Mouse (Mus musculus): ENCODE measurements around the gene Tmem183a. TPM values are rescaled to one million over a fixed set of nuclear protein-coding genes. Genes with fewer than 3 reads are reported as not detected.

The Tmem183a gene
- 62.9 and 69.7 TPM in 2 replicates for polyA plus RNA-seq (2016; fragmentation: Nextera tagmentation; extraction: Ambion mirVana)

DNA sequence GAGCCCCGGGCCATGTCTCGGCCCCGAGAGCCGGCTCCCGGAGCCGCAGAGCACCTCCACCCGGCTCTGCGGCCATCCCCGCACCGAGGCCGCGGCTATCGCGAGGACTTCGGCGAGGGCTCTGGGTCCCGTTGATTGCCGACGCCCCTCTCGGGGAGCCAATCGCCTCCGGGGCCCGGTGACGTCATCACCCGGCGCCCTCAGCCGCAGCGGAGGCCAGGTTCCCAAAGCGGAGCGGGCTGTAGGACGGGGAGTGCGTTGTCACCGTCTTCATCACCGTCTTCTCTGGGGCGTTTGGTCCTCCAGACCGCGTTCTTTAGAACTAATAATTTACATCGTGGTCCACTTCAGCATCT lies at the start of gene Tmem183a:
Tmem183a (minus strand) TSS at position 123 of the 356 bp plus-strand sequence.
- Histone ChIP-seq H3K4me2 (peak within 1 kb of the TSS; percentile 87), H3K9me3 (replicated peaks) (no peaks in the 10 kb centered on the region), H3K4me1 (peaks cover 37% of the 10 kb centered on the region), H3K27ac (peak within 1 kb of the TSS; percentile 92), H3K27me3 (replicated peaks) (no peaks in the 10 kb centered on the region), H3K36me3 (peaks cover 34% of the 10 kb centered on the region), H3K9ac (peak within 1 kb of the TSS; percentile 91), H3K4me3 (peak within 1 kb of the TSS; percentile 90)
- ATAC-seq, result peak; percentile 97
- WGBS (ENCODE audit: insufficient replicate concordance), result 2% methylated on average over 38 of the region's 38 CpGs

DNA sequence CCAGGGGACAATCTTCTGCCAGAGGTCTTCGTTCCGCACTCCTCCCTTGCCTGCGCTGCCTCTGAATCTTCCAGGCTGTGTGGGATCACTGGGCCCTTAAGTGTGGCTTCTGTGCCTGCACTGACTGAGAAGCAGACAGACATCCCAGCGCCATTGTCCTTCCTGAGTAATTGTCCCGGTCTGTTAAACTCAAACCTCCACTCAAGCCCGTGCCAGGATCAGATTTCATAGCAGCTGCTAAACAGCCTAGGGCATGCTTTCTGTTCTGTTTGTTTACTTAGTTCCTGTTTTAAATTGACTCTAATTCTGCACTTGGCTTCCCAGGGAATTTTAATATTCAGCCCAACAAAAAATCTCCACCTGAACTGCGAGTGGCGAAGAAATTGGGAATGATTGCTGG lies 46.3 kb upstream of the Tmem183a start:
- no peak overlapping the region for H3K4me2 ChIP-seq
- ATAC-seq, result no peak

DNA sequence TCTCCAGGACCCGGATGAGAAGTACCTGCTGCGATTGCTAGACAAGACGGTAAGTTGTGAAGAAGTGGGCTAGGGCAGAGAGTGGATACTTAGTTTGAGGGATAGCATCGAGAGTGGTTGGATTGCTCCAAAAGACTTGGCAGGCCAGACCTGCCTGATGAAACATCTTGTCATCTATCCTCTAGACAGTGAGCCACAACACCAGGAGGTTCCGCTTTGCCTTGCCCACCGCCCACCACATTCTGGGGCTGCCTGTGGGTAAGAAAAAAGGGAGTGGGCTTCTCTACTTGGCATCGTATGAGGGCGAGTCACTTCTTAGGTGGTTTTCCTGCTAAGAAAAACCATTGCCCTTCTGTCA lies 44.6 kb upstream of the Tmem183a start:
- ATAC-seq, result peak; percentile 25
- H3K27ac ChIP-seq, result peak overlapping the region; percentile 85
- WGBS (ENCODE audit: insufficient replicate concordance), result 23% methylated on average over 8 of the region's 8 CpGs
- peaks cover 12% of the 10 kb centered on the region for H3K4me1 ChIP-seq
- H3K9me3 ChIP-seq (replicated peaks), result no peaks in the 10 kb centered on the region
- peaks cover 42% of the 10 kb centered on the region for H3K36me3 ChIP-seq
- peak overlapping the region; percentile 81 for H3K4me3 ChIP-seq
- H3K4me2 ChIP-seq, result peak overlapping the region; percentile 83
- no peaks in the 10 kb centered on the region for H3K27me3 ChIP-seq (replicated peaks)
- peak overlapping the region; percentile 81 for H3K9ac ChIP-seq

More for the DNA sequence above, 46.3 kb upstream of the Tmem183a start:
- peaks cover 12% of the 10 kb centered on the region for H3K4me1 ChIP-seq
- H3K27me3 ChIP-seq (replicated peaks), result no peaks in the 10 kb centered on the region
- WGBS (ENCODE audit: insufficient replicate concordance), result 88% methylated on average over 8 of the region's 8 CpGs
- H3K9me3 ChIP-seq (replicated peaks), result no peaks in the 10 kb centered on the region
- H3K27ac ChIP-seq, result no peak overlapping the region
- no peak overlapping the region for H3K4me3 ChIP-seq
- H3K36me3 ChIP-seq, result peaks cover 51% of the 10 kb centered on the region
- no peak overlapping the region for H3K9ac ChIP-seq

DNA sequence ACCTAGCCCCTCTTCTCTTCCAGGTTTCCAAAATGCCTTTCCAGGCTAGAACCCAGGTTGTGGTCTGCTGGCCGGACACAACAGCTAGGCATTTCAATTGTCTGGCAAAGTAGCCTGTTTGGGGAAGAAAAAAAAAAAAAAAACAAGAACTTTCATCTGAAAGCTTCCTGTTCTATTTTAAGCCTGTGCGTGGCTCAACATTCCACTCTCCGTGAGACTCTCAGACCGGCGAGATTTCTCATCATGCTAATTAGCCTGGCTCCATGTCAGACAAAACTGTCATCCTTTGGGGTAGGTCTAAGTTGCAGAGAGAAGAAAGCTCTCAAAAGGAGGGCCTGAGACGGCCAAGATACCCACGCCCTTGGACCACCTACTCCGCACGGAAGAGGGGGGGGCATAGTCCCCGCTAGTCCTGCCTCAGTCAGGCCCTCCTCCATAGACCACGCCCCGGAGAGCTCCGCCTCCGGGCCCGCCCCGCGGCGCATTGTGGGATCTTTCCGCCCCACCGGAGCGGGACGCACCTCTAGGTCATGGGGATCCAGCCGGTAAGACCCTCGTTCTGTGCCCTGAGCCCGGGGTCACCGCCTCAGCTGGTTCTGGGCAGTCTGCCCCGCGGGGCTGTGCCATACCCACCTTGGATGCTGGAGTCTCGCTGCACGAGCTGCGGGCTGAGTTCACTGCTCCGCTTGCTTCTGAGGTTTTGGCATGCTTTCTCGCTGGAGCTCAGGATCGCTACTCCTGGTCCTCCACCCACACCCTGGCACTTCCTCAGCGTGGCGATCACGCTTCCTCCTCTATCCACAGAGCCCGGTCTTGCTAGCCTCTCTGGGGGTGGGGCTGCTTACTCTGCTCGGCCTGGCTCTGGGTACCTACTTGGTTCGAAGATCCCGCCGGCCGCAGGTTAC lies 44.0 kb upstream of the Tmem183a start, which contains the start of gene Cyb5r1:
Cyb5r1 (plus strand) TSS at position 51 of the 905 bp plus-strand sequence.
- Histone ChIP-seq H3K9ac (peak within 1 kb of the TSS; percentile 81), H3K4me3 (peak within 1 kb of the TSS; percentile 81), H3K27me3 (replicated peaks) (no peaks in the 10 kb centered on the region), H3K4me1 (peaks cover 12% of the 10 kb centered on the region), H3K9me3 (replicated peaks) (no peaks in the 10 kb centered on the region), H3K27ac (peak within 1 kb of the TSS; percentile 85), H3K36me3 (peaks cover 35% of the 10 kb centered on the region), H3K4me2 (peak within 1 kb of the TSS; percentile 83)
- WGBS (ENCODE audit: insufficient replicate concordance), result 3% methylated on average over 43 of the region's 43 CpGs
- ATAC-seq, result peak; percentile 97

DNA sequence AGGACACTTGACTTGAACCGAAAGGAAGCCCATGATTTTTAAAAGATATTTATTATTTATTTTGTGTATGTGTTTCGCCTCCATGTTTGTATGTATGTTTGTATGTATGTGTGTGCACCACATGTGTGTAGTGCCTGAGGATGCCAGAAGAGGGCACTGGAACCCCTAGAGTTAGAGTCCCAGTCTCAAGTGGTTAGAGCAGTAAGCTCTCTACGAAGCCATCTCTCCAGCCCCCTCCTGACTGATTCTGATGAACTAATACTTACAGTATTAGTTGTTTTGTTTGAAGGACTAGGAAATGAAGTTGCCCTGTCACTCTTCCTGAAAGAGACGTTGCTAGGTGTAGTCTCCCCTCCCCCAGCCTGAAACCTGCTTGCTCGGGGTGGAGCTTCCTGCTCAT lies 38.0 kb upstream of the Tmem183a start:
- WGBS (ENCODE audit: insufficient replicate concordance), result 69% methylated on average over 5 of the region's 5 CpGs
- no peak overlapping the region for H3K27ac ChIP-seq
- peak; percentile 46; the same call in 1 of the 2 replicates for ATAC-seq
- no peaks in the 10 kb centered on the region for H3K4me1 ChIP-seq
- peaks cover 6% of the 10 kb centered on the region; the same call in 1 of the 2 replicates for H3K9me3 ChIP-seq (replicated peaks)
- H3K4me3 ChIP-seq, result no peak overlapping the region
- no peak overlapping the region for H3K4me2 ChIP-seq
- no peaks in the 10 kb centered on the region; the same call in 1 of the 2 replicates for H3K27me3 ChIP-seq (replicated peaks)
- no peaks in the 10 kb centered on the region for H3K36me3 ChIP-seq
- H3K9ac ChIP-seq, result no peak overlapping the region

DNA sequence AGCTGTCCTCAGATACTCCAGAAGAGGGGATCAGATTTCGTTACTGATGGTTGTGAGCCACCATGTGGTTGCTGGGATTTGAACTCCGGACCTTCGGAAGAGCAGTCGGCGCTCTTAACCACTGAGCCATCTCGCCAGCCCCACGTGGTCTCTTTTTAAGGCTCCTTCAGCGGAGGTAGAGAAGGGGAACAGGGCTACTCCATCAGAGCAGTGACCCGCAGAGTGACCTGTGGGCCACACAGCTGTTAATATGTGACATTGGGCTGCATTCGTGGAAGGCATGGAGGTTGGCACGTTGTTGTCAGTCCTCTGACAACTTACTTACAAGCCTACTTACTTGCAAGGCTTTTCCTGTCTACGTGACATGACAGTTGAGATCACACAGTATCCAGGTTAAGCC lies 36.4 kb upstream of the Tmem183a start:
- H3K9me3 ChIP-seq (replicated peaks), result peaks cover 6% of the 10 kb centered on the region; the same call in 1 of the 2 replicates

DNA sequence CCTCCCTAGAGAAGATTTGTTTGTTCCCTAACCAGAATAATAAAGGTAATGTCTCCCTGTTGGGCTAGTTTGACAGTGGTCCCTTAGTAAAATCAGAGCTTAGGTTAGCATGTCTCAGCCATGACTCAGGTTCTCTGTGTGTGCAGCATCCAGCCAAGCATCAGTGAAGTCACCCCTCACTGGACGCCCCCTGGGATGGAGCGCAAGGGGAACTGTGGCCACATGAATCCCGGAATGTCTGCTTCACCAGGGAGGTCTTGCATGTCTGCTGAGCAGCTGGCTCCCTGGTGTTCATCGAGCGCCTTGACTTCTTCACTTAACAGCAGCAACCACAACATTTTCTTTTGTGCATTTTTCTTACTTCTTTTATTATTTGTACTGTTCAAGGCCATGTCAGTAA lies 32.0 kb upstream of the Tmem183a start:
- Histone ChIP-seq H3K27me3 (replicated peaks) (peaks cover 10% of the 10 kb centered on the region; the same call in 1 of the 2 replicates), H3K27ac (no peak overlapping the region), H3K36me3 (no peaks in the 10 kb centered on the region), H3K9me3 (replicated peaks) (no peaks in the 10 kb centered on the region), H3K4me3 (no peak overlapping the region), H3K9ac (no peak overlapping the region), H3K4me1 (no peaks in the 10 kb centered on the region), H3K4me2 (no peak overlapping the region)
- 58% methylated on average over 5 of the region's 5 CpGs for WGBS (ENCODE audit: insufficient replicate concordance)
- no peak for ATAC-seq

More for the DNA sequence above, 36.4 kb upstream of the Tmem183a start:
- H3K27ac ChIP-seq, result no peak overlapping the region
- no peaks in the 10 kb centered on the region for H3K36me3 ChIP-seq
- no peaks in the 10 kb centered on the region for H3K4me1 ChIP-seq
- no peak for ATAC-seq
- no peak overlapping the region for H3K4me2 ChIP-seq
- H3K4me3 ChIP-seq, result no peak overlapping the region
- H3K27me3 ChIP-seq (replicated peaks), result no peaks in the 10 kb centered on the region; the same call in 1 of the 2 replicates
- 83% methylated on average over 12 of the region's 12 CpGs for WGBS (ENCODE audit: insufficient replicate concordance)
- H3K9ac ChIP-seq, result no peak overlapping the region

DNA sequence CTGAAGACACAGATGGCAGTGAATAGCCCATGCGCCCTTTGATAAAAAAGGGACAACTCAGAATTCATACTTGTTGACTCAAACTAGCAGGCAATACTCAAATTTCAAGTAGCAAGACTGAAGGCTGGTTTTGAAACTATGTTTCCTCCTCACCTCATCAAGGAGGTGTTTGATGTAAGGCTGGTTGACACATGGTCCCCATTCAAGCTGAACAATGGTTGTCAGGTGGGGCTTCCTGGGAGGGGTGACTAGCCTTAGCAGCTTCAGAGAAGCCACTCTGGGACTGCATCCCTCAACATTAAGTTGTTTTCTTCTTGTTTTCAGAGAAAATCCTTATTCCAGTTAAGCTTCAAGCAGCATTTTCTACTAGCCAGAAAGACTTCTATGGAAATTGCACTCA lies 23.9 kb upstream of the Tmem183a start, which contains the start of gene 4933406M09Rik:
4933406M09Rik (plus strand) TSS at position 275 of the 400 bp plus-strand sequence.
- no peak within 1 kb of the TSS for H3K4me3 ChIP-seq
- H3K36me3 ChIP-seq, result no peaks in the 10 kb centered on the region
- no peak within 1 kb of the TSS for H3K9ac ChIP-seq
- H3K27ac ChIP-seq, result no peak within 1 kb of the TSS
- 72% methylated on average over 1 of the region's 1 CpGs for WGBS (ENCODE audit: insufficient replicate concordance)
- no peaks in the 10 kb centered on the region for H3K4me1 ChIP-seq
- H3K27me3 ChIP-seq (replicated peaks), result peaks cover 25% of the 10 kb centered on the region
- 0 out of 2 replicates have a peak, but pooled peaks cover 4% of the 10 kb centered on the region for H3K9me3 ChIP-seq (replicated peaks)
- no peak for ATAC-seq
- no peak within 1 kb of the TSS for H3K4me2 ChIP-seq

DNA sequence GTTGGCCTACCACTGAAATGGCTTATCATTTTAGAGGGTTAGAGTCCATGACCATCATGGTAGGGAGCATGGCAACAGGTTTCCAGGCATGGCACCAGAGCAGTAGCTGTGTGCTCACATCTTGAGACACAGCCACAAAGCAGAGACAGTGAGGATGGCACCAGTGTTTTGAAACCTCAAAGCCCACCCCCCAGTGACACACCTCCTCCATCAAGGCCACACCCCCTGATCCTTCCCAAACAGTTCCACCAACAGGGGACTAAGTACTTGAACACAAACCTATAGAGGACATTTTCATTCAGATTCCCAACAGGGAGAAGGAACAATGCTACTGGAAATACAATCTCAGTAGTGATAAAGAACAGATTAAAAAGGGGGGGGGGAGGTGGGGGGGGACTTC lies 23.4 kb upstream of the Tmem183a start:
- peaks cover 25% of the 10 kb centered on the region for H3K27me3 ChIP-seq (replicated peaks)

DNA sequence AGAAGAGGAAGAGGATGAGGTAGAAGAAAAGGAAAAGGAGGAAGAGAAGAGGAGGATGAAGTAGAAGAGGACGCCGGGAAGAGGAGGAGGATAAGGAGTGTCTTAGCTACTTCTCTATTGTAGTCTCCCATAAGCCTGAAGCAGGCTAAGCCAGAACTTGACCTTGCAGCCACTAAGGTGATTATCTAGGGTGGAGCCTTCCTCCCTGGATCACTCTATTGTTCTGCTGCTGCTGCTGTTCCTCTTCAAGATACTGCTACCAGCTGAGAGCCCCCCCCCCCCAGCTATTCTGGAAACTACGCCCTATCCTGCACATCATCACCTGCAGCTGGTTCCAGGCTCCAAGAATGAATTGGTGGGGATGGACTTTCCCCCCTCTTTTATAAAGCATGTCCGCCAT lies 22.8 kb upstream of the Tmem183a start:
- H3K4me2 ChIP-seq, result no peak overlapping the region
- 65% methylated on average over 4 of the region's 4 CpGs for WGBS (ENCODE audit: insufficient replicate concordance)
- ATAC-seq, result no peak
- H3K4me3 ChIP-seq, result no peak overlapping the region
- H3K27me3 ChIP-seq (replicated peaks), result peaks cover 20% of the 10 kb centered on the region
- no peak overlapping the region for H3K27ac ChIP-seq
- H3K9me3 ChIP-seq (replicated peaks), result 0 out of 2 replicates have a peak, but pooled peaks cover 4% of the 10 kb centered on the region
- H3K9ac ChIP-seq, result no peak overlapping the region
- no peaks in the 10 kb centered on the region for H3K36me3 ChIP-seq
- H3K4me1 ChIP-seq, result no peaks in the 10 kb centered on the region

More for the DNA sequence above, 23.4 kb upstream of the Tmem183a start:
- Histone ChIP-seq H3K4me3 (no peak overlapping the region), H3K4me2 (no peak overlapping the region), H3K9me3 (replicated peaks) (0 out of 2 replicates have a peak, but pooled peaks cover 4% of the 10 kb centered on the region), H3K9ac (no peak overlapping the region), H3K27ac (no peak overlapping the region), H3K4me1 (no peaks in the 10 kb centered on the region), H3K36me3 (no peaks in the 10 kb centered on the region)
- ATAC-seq, result no peak

DNA sequence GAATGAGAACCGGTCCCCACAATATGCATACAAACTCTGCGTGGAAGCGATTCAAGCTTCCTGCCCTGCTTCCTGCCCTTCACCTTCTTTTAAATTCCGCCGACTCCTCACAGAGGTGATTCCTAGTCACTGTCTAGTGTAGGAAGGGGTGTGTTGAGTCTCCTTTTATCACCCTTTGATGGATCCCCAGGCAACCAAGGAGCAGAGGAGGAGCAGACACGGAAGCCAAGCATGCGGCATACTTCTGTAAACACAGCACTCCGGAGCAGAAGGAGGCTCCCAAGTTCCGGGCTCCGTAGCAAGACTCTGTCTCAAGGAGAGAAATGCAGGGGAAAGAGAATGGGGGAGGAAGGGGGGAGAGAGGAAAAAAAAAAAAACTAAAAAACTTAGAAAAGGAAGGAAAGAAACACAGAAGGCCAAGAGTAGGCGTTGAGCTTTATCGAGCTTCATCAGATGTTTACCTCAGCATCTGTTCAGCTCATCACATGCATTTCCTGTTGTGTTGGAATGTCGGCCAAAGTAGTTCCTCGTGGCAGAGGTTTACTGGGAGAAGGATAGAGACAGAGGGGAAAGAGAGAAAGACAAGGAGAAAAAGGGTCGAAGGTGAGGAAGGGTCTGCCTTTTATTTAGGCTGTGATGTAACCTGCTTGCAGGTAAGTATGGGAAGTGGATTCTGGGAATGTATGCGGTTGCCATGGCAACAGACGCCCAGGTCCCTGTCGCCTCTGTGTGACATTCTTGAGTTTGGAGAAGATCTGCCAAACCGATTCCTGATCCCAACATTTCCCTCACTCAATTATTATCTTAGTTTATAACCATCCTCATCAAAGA lies 20.2 kb upstream of the Tmem183a start:
- Histone ChIP-seq H3K9ac (peak overlapping the region; percentile 20; the same call in 1 of the 2 replicates), H3K9me3 (replicated peaks) (0 out of 2 replicates have a peak, but pooled peaks cover 4% of the 10 kb centered on the region)

More for the DNA sequence above, 20.2 kb upstream of the Tmem183a start:
- WGBS (ENCODE audit: insufficient replicate concordance), result 6% methylated on average over 19 of the region's 19 CpGs
- Histone ChIP-seq H3K36me3 (no peaks in the 10 kb centered on the region), H3K4me2 (peak overlapping the region; percentile 59), H3K4me3 (peak overlapping the region; percentile 9; the same call in 1 of the 2 replicates), H3K4me1 (no peaks in the 10 kb centered on the region), H3K27me3 (replicated peaks) (peaks cover 8% of the 10 kb centered on the region; the same call in 1 of the 2 replicates), H3K27ac (no peak overlapping the region)
- no peak for ATAC-seq
